In the genomic region with DNA sequence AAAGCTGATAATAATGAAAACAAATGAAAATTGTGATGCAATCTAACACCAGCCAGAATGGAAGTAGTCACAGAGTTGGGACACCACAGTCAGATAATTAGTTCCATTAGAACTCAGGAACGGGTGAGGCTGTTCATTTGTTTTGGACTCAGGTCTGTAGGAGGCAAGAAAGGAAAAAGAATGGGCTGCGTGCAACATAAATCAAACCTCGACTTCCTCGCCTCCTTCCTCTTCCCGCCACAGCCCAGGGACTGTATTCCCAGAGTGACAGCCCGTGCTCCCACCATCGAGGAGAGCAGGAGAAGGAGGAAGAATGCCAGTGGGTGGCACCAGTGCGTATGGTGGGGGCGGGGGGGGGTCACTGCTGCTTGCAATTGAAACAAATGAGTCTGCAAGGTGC, we compare ENCODE assay signal across 21 mouse cellular contexts.
DNase-seq lines count a peak whose midpoint lies in the region; ATAC-seq and TF ChIP-seq lines count a peak whose summit lies in the region.
"Had no signal": no experiment of that assay in that cellular context is flagged by ENCODE, and none has a peak within 500 bp of the region (broad histone marks: within the 10 kb centered on the region; RNA-seq: fewer than 3 reads in every experiment).

No protein-coding gene starts in this region.

- no peaks in the 10 kb centered on the region for H3K9me3 ChIP-seq in lung, embryonic 14.5 days (ENCODE audit: low read depth, low read length)
- H3K9me3 ChIP-seq in kidney, postnatal 0 days (replicated peaks; ENCODE audit: low read length): no peaks in the 10 kb centered on the region; the same call in 1 of the 2 replicates
- H3K9me3 ChIP-seq: limb, embryonic 10.5 days; liver, embryonic 15.5 days; neural tube, embryonic 15.5 days had no signal

- H3K27me3 ChIP-seq in lung, embryonic 14.5 days (ENCODE audit: insufficient read depth, low read length): no peaks in the 10 kb centered on the region
- H3K27me3 ChIP-seq in kidney, postnatal 0 days (ENCODE audit: insufficient read depth, low read length): no peaks in the 10 kb centered on the region
- H3K27me3 ChIP-seq: liver, embryonic 15.5 days had no signal

- ATAC-seq in lung, embryonic 14.5 days (ENCODE audit: insufficient read depth): no peak
- ATAC-seq in kidney, postnatal 0 days (replicated peaks; ENCODE audit: low FRiP score, low read depth): no peak
- ATAC-seq: activated CD4-positive, CD25-positive, alpha-beta regulatory T cell, adult 4 months; forebrain, embryonic 14.5 days had no signal

- H3K4me2 ChIP-seq in lung, embryonic 14.5 days: no peak overlapping the region
- no peak overlapping the region for H3K4me2 ChIP-seq in kidney, postnatal 0 days (ENCODE audit: low read length)
- H3K4me2 ChIP-seq: heart, embryonic 11.5 days; liver, embryonic 15.5 days; neural tube, embryonic 15.5 days had no signal

- H3K36me3 ChIP-seq in lung, embryonic 14.5 days (ENCODE audit: insufficient read depth): no peaks in the 10 kb centered on the region
- no peaks in the 10 kb centered on the region for H3K36me3 ChIP-seq in kidney, postnatal 0 days (ENCODE audit: insufficient read depth, low read length)
- H3K36me3 ChIP-seq: limb, embryonic 10.5 days; liver, embryonic 15.5 days; neural tube, embryonic 15.5 days had no signal

- WGBS in lung, embryonic 14.5 days: 18% methylated on average over 9 of the region's 9 CpGs
- WGBS in kidney, postnatal 0 days: 7% methylated on average over 9 of the region's 9 CpGs

- no peak overlapping the region for H3K9ac ChIP-seq in lung, embryonic 14.5 days
- H3K9ac ChIP-seq in kidney, postnatal 0 days (ENCODE audit: low read depth, low read length): no peak overlapping the region
- H3K9ac ChIP-seq: liver, embryonic 15.5 days; neural tube, embryonic 15.5 days had no signal

- DNase-seq in adrenal gland, adult 2 months: peak; percentile 6
- no peak for DNase-seq in adrenal gland, postnatal 36 days
- DNase-seq in lung, embryonic 14.5 days: peak; percentile 11
- DNase-seq in lung, postnatal 25 days (ENCODE audit: low spot score): no peak
- peak; percentile 63 for DNase-seq in kidney, postnatal 0 days (ENCODE audit: low spot score)
- no peak for DNase-seq in natural killer cell, adult 2 months (ENCODE audit: low spot score in 2 of 2)
- DNase-seq in cerebellum, adult 11 months: no peak
- DNase-seq in cerebellum, adult 18-20 months: no peak
- DNase-seq: adrenal gland, postnatal 14 days; cerebellum, postnatal 10 days; gastrocnemius, postnatal 14 days; heart, adult 11 months; liver; thymus, adult 18-20 months had no signal

- TF ChIP-seq CTCF in lung, embryonic 14.5 days (IDR thresholded peaks at IDR 0.05; ENCODE audit: low read depth): no peak
- TF ChIP-seq CTCF in kidney, postnatal 0 days (IDR thresholded peaks at IDR 0.05; ENCODE audit: low read depth): no peak

- no peak overlapping the region for H3K4me3 ChIP-seq in lung, embryonic 14.5 days (ENCODE audit: low read depth, low read length)
- no peak overlapping the region for H3K4me3 ChIP-seq in kidney, postnatal 0 days (replicated peaks; ENCODE audit: low read depth, low read length)
- H3K4me3 ChIP-seq: limb, embryonic 10.5 days; liver, embryonic 15.5 days; neural tube, embryonic 15.5 days had no signal

- H3K4me1 ChIP-seq in lung, embryonic 14.5 days (ENCODE audit: insufficient read depth): no peaks in the 10 kb centered on the region
- H3K4me1 ChIP-seq in kidney, postnatal 0 days (replicated peaks; ENCODE audit: insufficient read depth, low read length): 0 out of 2 replicates have a peak, but pooled peaks cover 3% of the 10 kb centered on the region
- H3K4me1 ChIP-seq: liver, embryonic 15.5 days had no signal

- no peak overlapping the region for H3K27ac ChIP-seq in lung, embryonic 14.5 days (ENCODE audit: low read depth)
- no peak overlapping the region for H3K27ac ChIP-seq in kidney, postnatal 0 days
- H3K27ac ChIP-seq: limb, embryonic 10.5 days; liver, embryonic 15.5 days; macrophage; neural tube, embryonic 15.5 days had no signal

Comparison
In these comparisons a context has a peak if more than half of its experiments do, and no peak if none do; other contexts are left out.
1. DNase-seq: peak in adrenal gland, adult 2 months (single experiment), lung, embryonic 14.5 days (single experiment) and kidney, postnatal 0 days (single experiment); none in adrenal gland, postnatal 36 days (0 of 2), lung, postnatal 25 days (single experiment), natural killer cell, adult 2 months (0 of 2), cerebellum, adult 11 months (single experiment) and cerebellum, adult 18-20 months (0 of 2).